ENCODE assay signal across 8 mouse cellular contexts in genomic region chr5:23850345-23851159, GRCm38 (mm10). TPM values are rescaled to one million over a fixed set of nuclear protein-coding genes. Genes with fewer than 3 reads are reported as not detected.
DNase-seq lines count a peak whose midpoint lies in the region; ATAC-seq lines count a peak whose summit lies in the region.

No protein-coding gene starts in this region.

- ATAC-seq in CD4-positive, CD25-positive, alpha-beta regulatory T cell, adult 4 months, result peak; percentile 86
- peak; percentile 98 for ATAC-seq in heart, embryonic 15.5 days (replicated peaks; ENCODE audit: insufficient number of reproducible peaks, insufficient read depth, low FRiP score, low read depth)
- peak; percentile 93 for ATAC-seq in liver, embryonic 13.5 days (ENCODE audit: low read depth)
- ATAC-seq in stomach, embryonic 14.5 days (ENCODE audit: insufficient number of reproducible peaks, insufficient read depth, low FRiP score, low read depth), result peak; percentile 97

- no peaks in the 10 kb centered on the region for H3K27me3 ChIP-seq in forebrain, embryonic 10.5 days (ENCODE audit: poor library complexity, severe bottlenecking)
- no peaks in the 10 kb centered on the region for H3K27me3 ChIP-seq in heart, embryonic 15.5 days
- H3K27me3 ChIP-seq in liver, embryonic 13.5 days, result no peaks in the 10 kb centered on the region
- no peaks in the 10 kb centered on the region for H3K27me3 ChIP-seq in stomach, embryonic 14.5 days (ENCODE audit: control insufficient read depth, insufficient read depth, low read length)

- under 1% methylated on average over 61 of the region's 61 CpGs for WGBS in forebrain, embryonic 10.5 days
- WGBS in heart, embryonic 15.5 days, result under 1% methylated on average over 61 of the region's 61 CpGs
- WGBS in liver, embryonic 13.5 days (ENCODE audit: insufficient replicate concordance), result under 1% methylated on average over 61 of the region's 61 CpGs
- under 1% methylated on average over 57 of the region's 61 CpGs for WGBS in stomach, embryonic 14.5 days

- peak; percentile 86 for DNase-seq in c-Kit-positive CD71-negative TER-119-negative erythroid progenitor cells, embryonic 14.5 days (ENCODE audit: low read depth)
- peak; percentile 91 for DNase-seq in forebrain, embryonic 10.5 days (ENCODE audit: extremely low spot score, low spot score)
- peak; percentile 94 for DNase-seq in kidney, postnatal 14 days
- DNase-seq in liver, embryonic 13.5 days, result peak; percentile 73
- DNase-seq in natural killer cell, adult 2 months (ENCODE audit: low spot score in 2 of 2), result peak; percentile 88 to 93

- peaks cover 41% of the 10 kb centered on the region for H3K36me3 ChIP-seq in forebrain, embryonic 10.5 days (replicated peaks)
- H3K36me3 ChIP-seq in heart, embryonic 15.5 days, result peaks cover 30% of the 10 kb centered on the region
- H3K36me3 ChIP-seq in liver, embryonic 13.5 days, result peaks cover 40% of the 10 kb centered on the region
- peaks cover 30% of the 10 kb centered on the region for H3K36me3 ChIP-seq in stomach, embryonic 14.5 days (ENCODE audit: control insufficient read depth, insufficient read depth, low read length)

- H3K9me3 ChIP-seq in forebrain, embryonic 10.5 days, result 0 out of 2 replicates have a peak, but pooled peaks cover 2% of the 10 kb centered on the region
- no peaks in the 10 kb centered on the region for H3K9me3 ChIP-seq in heart, embryonic 15.5 days (replicated peaks)
- H3K9me3 ChIP-seq in liver, embryonic 13.5 days (replicated peaks), result no peaks in the 10 kb centered on the region
- H3K9me3 ChIP-seq in stomach, embryonic 14.5 days (ENCODE audit: control insufficient read depth, low read depth, low read length), result no peaks in the 10 kb centered on the region

- H3K4me2 ChIP-seq in heart, embryonic 15.5 days, result peak overlapping the region; percentile 65
- peak overlapping the region; percentile 91 for H3K4me2 ChIP-seq in liver, embryonic 13.5 days
- H3K4me2 ChIP-seq in stomach, embryonic 14.5 days (replicated peaks; ENCODE audit: low read depth, low read length), result peak overlapping the region; percentile 60

- peaks cover 13% of the 10 kb centered on the region for H3K4me1 ChIP-seq in forebrain, embryonic 10.5 days
- H3K4me1 ChIP-seq in heart, embryonic 15.5 days (replicated peaks), result peaks cover 7% of the 10 kb centered on the region
- H3K4me1 ChIP-seq in liver, embryonic 13.5 days (replicated peaks), result peaks cover 24% of the 10 kb centered on the region
- peaks cover 3% of the 10 kb centered on the region; the same call in 1 of the 2 replicates for H3K4me1 ChIP-seq in stomach, embryonic 14.5 days (ENCODE audit: control insufficient read depth, insufficient read depth, low read length)

- H3K9ac ChIP-seq in heart, embryonic 15.5 days, result peak overlapping the region; percentile 89
- peak overlapping the region; percentile 92 for H3K9ac ChIP-seq in liver, embryonic 13.5 days
- H3K9ac ChIP-seq in stomach, embryonic 14.5 days (replicated peaks; ENCODE audit: low read depth, low read length), result peak overlapping the region; percentile 72

- H3K27ac ChIP-seq in forebrain, embryonic 10.5 days, result peak overlapping the region; percentile 95
- peak overlapping the region; percentile 88 for H3K27ac ChIP-seq in heart, embryonic 15.5 days
- peak overlapping the region; percentile 80 for H3K27ac ChIP-seq in liver, embryonic 13.5 days
- H3K27ac ChIP-seq in stomach, embryonic 14.5 days (ENCODE audit: low read length), result peak overlapping the region; percentile 76

- H3K4me3 ChIP-seq in forebrain, embryonic 10.5 days, result peak overlapping the region; percentile 89
- peak overlapping the region; percentile 97 for H3K4me3 ChIP-seq in heart, embryonic 15.5 days
- peak overlapping the region; percentile 84 for H3K4me3 ChIP-seq in liver, embryonic 13.5 days (replicated peaks)
- peak overlapping the region; percentile 92 for H3K4me3 ChIP-seq in stomach, embryonic 14.5 days (ENCODE audit: low read depth, low read length)

RNA-seq across cellular contexts. Expression of gene Tomm7, which starts 6.6 kb away (rescaled TPM):
- 100 to 1,000 TPM in 1 of 2 experiments, 10 to 100 TPM in 1; 57.3 to 118 TPM for polyA plus RNA-seq in CD4-positive, CD25-positive, alpha-beta regulatory T cell, adult 4 months (2017; shearing (Covaris generic))
- polyA plus RNA-seq in forebrain, embryonic 10.5 days (2016; fragmentation: Nextera tagmentation; extraction: Ambion mirVana), result 143 and 147 TPM in 2 replicates
- 84.4 and 110 TPM in 2 replicates for polyA plus RNA-seq in heart, embryonic 15.5 days (2015; fragmentation: Nextera tagmentation; extraction: Ambion mirVana)
- polyA plus RNA-seq in liver, embryonic 13.5 days (2015; fragmentation: Nextera tagmentation; extraction: Ambion mirVana), result 93.8 and 94.0 TPM in 2 replicates
- 116 and 131 TPM in 2 replicates for polyA plus RNA-seq in stomach, embryonic 14.5 days (2014; fragmentation: Nextera tagmentation; extraction: Ambion mirVana)

Comparison
In these comparisons a context has a peak if more than half of its experiments do, and no peak if none do; other contexts are left out.
1. Peak in every context shown above with its lines: DNase-seq, ATAC-seq, H3K4me3 ChIP-seq and H3K27ac ChIP-seq.